Mouse (Mus musculus) thymus, adult 2 months (tissue): ENCODE measurements around the gene Olfr266. TPM values are rescaled to one million over a fixed set of nuclear protein-coding genes. Genes with fewer than 3 reads are reported as not detected.

Experiments used
- DNase-seq: peaks from one replicate; pipeline ENCODE4 v3.0.0; 2021
- H3K27ac ChIP-seq: fragments of 200-500 bp; 2 replicates; pipeline ENCODE4 v1.5.1; 2012; ENCODE audit warnings: low read length, control low read depth; ENCODE audit not compliant: control insufficient read depth, insufficient read depth
- H3K27me3 ChIP-seq: fragments of 200-500 bp; 2 replicates; pipeline ENCODE4 v1.6.1; 2012; ENCODE audit warnings: mild to moderate bottlenecking, low read length, moderate library complexity, mixed read lengths; ENCODE audit not compliant: control insufficient read depth, insufficient read depth
- H3K36me3 ChIP-seq: fragments of 200-500 bp; 2 replicates; pipeline ENCODE4 v1.6.1; 2012; ENCODE audit warnings: mild to moderate bottlenecking, low read length, moderate library complexity; ENCODE audit not compliant: control insufficient read depth, insufficient read depth
- H3K4me1 ChIP-seq: fragments of 200-500 bp; replicated peaks from 2 replicates; pipeline ENCODE4 v1.6.1; 2012; ENCODE audit warnings: low read length; ENCODE audit not compliant: control insufficient read depth, insufficient read depth
- H3K4me3 ChIP-seq: fragments of 200-500 bp; 2 replicates; pipeline ENCODE4 v1.5.1; 2012; ENCODE audit warnings: mild to moderate bottlenecking, low read length, control low read depth, moderate library complexity; ENCODE audit not compliant: control insufficient read depth, insufficient read depth
- CTCF ChIP-seq: fragments of 200-500 bp; IDR thresholded peaks from 2 replicates; pipeline ENCODE4 v1.5.1; 2012; ENCODE audit warnings: mild to moderate bottlenecking, control low read depth, low read length, moderate library complexity, borderline replicate concordance; ENCODE audit not compliant: control insufficient read depth, poor library complexity, insufficient read depth; ENCODE audit errors: extremely low read depth
- POLR2A ChIP-seq: fragments of 200-500 bp; IDR thresholded peaks from 2 replicates; pipeline ENCODE4 v1.6.1; 2012; ENCODE audit warnings: mild to moderate bottlenecking, low read length, control low read depth, moderate library complexity; ENCODE audit not compliant: control insufficient read depth, poor library complexity, insufficient read depth; ENCODE audit errors: extremely low read depth
- WGBS: fragments of 180-500 bp; shearing (Covaris S2); methylation state at CpG from one replicate; pipeline ENCODE4 v1.1.7; 2018; 5-methylcytosine and 5-hydroxymethylcytosine counted together
- polyA plus RNA-seq: library from polyadenylated mRNA; depleted of rRNA; stranded (reverse); fragments of >200 nt; gene quantifications from 2 replicates; pipeline ENCODE4 v1.2.3, GENCODE M21; 2012; rRNA removed

The Olfr266 gene
- polyA plus RNA-seq = 0.09 TPM in 1 of 2 replicates, not detected in the other

- 94% methylated on average over 1 of the region's 1 CpGs for WGBS
- DNase-seq = no peak
- Histone ChIP-seq H3K36me3 (no peaks in the 10 kb centered on the region), H3K4me3 (no peak within 1 kb of the TSS), H3K27me3 (no peaks in the 10 kb centered on the region), H3K27ac (no peak within 1 kb of the TSS), H3K4me1 (no peaks in the 10 kb centered on the region)
- no peak for TF ChIP-seq CTCF
- TF ChIP-seq POLR2A = no peak
Observed at GRCm38 (mm10) chr3:106826187-106826586, at the start of gene Olfr266. TSS of gene Olfr266 (minus strand) at chr3:106826287.

GRCm38 (mm10) chr3:106875626-106876025, 49.5 kb upstream of the Olfr266 start:
- TF ChIP-seq CTCF (no peak), POLR2A (no peak)
- no peak overlapping the region for H3K4me3 ChIP-seq
- no peak overlapping the region for H3K27ac ChIP-seq
- no peaks in the 10 kb centered on the region for H3K4me1 ChIP-seq
- H3K27me3 ChIP-seq = no peaks in the 10 kb centered on the region
- no peaks in the 10 kb centered on the region for H3K36me3 ChIP-seq
- 96% methylated on average over 1 of the region's 1 CpGs for WGBS
- no peak for DNase-seq

DNA sequence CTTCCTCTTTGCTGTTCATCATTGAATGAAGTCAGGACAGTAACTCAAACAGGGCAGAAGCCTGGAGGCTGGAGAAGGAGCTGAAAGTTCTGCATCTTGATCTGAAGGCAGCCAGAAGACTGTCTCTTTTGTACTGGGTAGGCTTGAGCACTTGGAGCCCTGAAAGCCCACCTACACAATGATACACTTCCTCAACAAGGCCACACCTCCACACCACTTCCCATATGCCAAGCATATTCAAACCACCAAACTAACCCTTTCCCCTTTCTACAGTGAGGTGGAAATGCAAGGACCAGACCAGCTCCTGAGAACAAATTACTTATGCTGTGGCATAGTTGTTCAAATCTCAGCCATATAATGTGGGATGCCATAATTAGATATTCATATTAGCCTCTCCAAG, 46.8 kb upstream of the Olfr266 start:
- H3K36me3 ChIP-seq = no peaks in the 10 kb centered on the region
- no peak overlapping the region for H3K4me3 ChIP-seq
- no peaks in the 10 kb centered on the region for H3K4me1 ChIP-seq
- DNase-seq = no peak
- H3K27ac ChIP-seq = no peak overlapping the region
- no peak for TF ChIP-seq POLR2A
- no peak for TF ChIP-seq CTCF
- no peaks in the 10 kb centered on the region for H3K27me3 ChIP-seq

- TF ChIP-seq POLR2A (no peak), CTCF (no peak)
- no peaks in the 10 kb centered on the region; the same call in 1 of the 2 replicates for H3K4me1 ChIP-seq
- 21% methylated on average over 1 of the region's 1 CpGs for WGBS
- no peak overlapping the region for H3K27ac ChIP-seq
- no peaks in the 10 kb centered on the region for H3K36me3 ChIP-seq
- H3K4me3 ChIP-seq = no peak overlapping the region
- DNase-seq = no peak
- H3K27me3 ChIP-seq = no peaks in the 10 kb centered on the region
Observed at GRCm38 (mm10) chr3:106832107-106832506, 6.0 kb upstream of the Olfr266 start.

GRCm38 (mm10) chr3:106817676-106818075, 8.4 kb downstream of the Olfr266 start:
- Histone ChIP-seq H3K27me3 (no peaks in the 10 kb centered on the region), H3K27ac (no peak overlapping the region), H3K4me1 (no peaks in the 10 kb centered on the region), H3K36me3 (no peaks in the 10 kb centered on the region), H3K4me3 (no peak overlapping the region)
- TF ChIP-seq CTCF (no peak), POLR2A (no peak)
- no peak for DNase-seq
- 94% methylated on average over 2 of the region's 2 CpGs for WGBS

DNA sequence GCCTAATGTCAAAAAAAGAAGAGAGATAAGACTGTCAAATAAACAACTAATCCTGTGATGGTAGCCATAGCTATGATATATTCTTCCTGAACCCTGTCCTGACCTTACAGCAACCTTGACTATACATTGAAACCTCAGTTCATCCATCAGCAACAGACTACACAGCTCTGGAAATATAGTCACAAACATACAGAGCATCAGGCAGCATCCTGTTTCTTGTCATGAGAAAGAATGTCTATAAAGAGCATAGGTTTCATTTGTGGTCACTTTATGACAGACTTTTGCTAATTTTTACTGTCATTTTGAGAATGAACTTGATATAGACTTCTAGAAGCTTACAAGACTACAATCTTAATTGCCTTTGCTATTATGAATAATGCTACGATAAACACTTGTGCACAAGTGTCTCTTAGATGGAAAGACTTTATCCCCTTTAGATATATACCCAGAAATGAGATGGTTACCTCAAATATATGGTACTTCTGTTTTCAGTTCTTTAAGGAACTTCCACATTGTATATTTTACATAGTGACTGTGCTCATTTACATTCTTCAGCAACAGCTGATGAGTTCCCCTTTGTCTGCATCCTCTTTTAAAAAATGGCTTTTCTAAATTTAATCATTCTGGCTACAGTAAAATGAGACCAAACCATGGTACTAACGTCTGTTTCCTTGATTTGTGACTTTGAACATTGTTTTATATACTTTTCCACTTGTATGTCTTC, 17.0 kb downstream of the Olfr266 start:
- TF ChIP-seq POLR2A (no peak), CTCF (no peak)

DNA sequence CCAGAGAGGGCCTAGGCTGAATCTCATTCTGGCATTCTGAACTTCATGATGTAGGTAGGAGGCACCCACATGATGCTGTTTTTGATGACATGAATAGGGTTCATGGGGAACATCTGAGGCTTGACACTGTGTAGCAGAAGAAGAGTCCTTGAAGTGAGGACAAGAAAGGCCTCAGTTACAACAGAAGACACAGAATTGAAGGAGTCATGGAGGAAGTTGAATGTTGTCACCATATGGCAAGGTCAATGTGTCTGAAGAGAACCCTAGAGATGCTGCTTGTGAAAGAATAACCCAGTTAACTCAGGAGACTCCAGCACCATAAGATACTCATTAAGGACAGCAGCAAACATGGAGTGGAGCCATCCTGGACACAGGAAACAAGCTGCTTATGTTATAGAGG, 28.0 kb downstream of the Olfr266 start:
- Histone ChIP-seq H3K4me1 (no peaks in the 10 kb centered on the region; the same call in 1 of the 2 replicates), H3K36me3 (no peaks in the 10 kb centered on the region), H3K4me3 (no peak overlapping the region), H3K27me3 (no peaks in the 10 kb centered on the region), H3K27ac (no peak overlapping the region)
- TF ChIP-seq POLR2A (no peak), CTCF (no peak)
- no peak for DNase-seq

More for the DNA sequence above, 17.0 kb downstream of the Olfr266 start:
- 54% methylated on average over 2 of the region's 2 CpGs for WGBS
- H3K27me3 ChIP-seq = no peaks in the 10 kb centered on the region
- H3K4me3 ChIP-seq = no peak overlapping the region
- no peak overlapping the region for H3K27ac ChIP-seq
- DNase-seq = no peak
- H3K36me3 ChIP-seq = no peaks in the 10 kb centered on the region
- H3K4me1 ChIP-seq = no peaks in the 10 kb centered on the region
